Mouse (Mus musculus) myocyte (in vitro differentiated cells): ENCODE results near the gene Traip.

Experiments used
- E2F4 ChIP-seq: IDR thresholded peaks from one replicate; pipeline ENCODE4 v1.6.1; 2011; ENCODE audit warnings: mild to moderate bottlenecking, control low read depth, moderate library complexity; ENCODE audit not compliant: insufficient read depth
- MAX ChIP-seq: IDR thresholded peaks from one replicate; pipeline ENCODE4 v1.6.1; 2011; ENCODE audit warnings: low read depth, mild to moderate bottlenecking, control low read depth
- MYOD1 ChIP-seq, 3 experiments: IDR thresholded peaks; one replicate each; pipeline ENCODE4 v1.6.1; 2011; ENCODE audit warnings: control low read depth in 2 of 3, low read depth in 2 of 3, mild to moderate bottlenecking in 2 of 3, moderate library complexity in 1 of 3; ENCODE audit not compliant: insufficient read length in 2 of 3, control insufficient read depth in 1 of 3
- MYOG ChIP-seq, 3 experiments: IDR thresholded peaks; one replicate each; pipeline ENCODE4 v1.6.1; 2011; ENCODE audit warnings: control low read depth in 2 of 3, low read depth in 2 of 3, mild to moderate bottlenecking in 2 of 3; ENCODE audit not compliant: insufficient read length in 2 of 3, control insufficient read depth in 1 of 3, insufficient read depth in 1 of 3
- POLR2A ChIP-seq: IDR thresholded peaks from one replicate; pipeline ENCODE4 v1.6.1; 2011; ENCODE audit warnings: low read depth, mild to moderate bottlenecking, control low read depth, moderate library complexity; ENCODE audit not compliant: insufficient read length
- POLR2AphosphoS2 ChIP-seq: IDR thresholded peaks from one replicate; pipeline ENCODE4 v1.6.1; 2011; ENCODE audit warnings: low read depth, control low read depth; ENCODE audit not compliant: insufficient read length
- REST ChIP-seq: IDR thresholded peaks from one replicate; pipeline ENCODE4 v1.6.1; 2011; ENCODE audit warnings: mild to moderate bottlenecking, control low read depth, moderate library complexity; ENCODE audit not compliant: insufficient read depth, insufficient read length
- TCF12 ChIP-seq: IDR thresholded peaks from one replicate; pipeline ENCODE4 v1.6.1; 2011; ENCODE audit warnings: mild to moderate bottlenecking, control low read depth; ENCODE audit not compliant: poor library complexity, insufficient read depth, severe bottlenecking
- TCF3 ChIP-seq: IDR thresholded peaks from one replicate; pipeline ENCODE4 v1.6.1; 2011; ENCODE audit warnings: low read depth, control low read depth; ENCODE audit not compliant: insufficient read length

DNA sequence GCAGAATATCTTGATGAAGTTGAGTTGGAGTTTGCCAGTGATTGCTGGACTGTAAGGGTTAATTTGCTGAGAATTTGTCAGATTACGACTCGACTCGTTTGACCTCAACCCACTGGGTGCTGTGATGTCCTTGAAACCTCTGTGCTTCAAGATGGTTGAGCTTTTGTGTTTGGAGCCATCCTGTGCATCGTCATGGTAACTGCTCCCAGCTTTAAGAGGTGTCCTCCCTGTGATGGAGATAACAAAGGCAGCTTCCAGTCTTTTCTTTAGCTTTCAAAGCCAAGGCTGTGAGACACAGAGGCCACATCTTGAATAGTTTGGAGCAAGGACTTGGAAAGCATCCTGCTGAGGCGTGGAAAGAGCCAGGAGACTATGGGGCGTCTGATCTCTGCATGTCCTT lies 7.2 kb downstream of the Traip start:
- no peak for TF ChIP-seq POLR2A
- no peak for TF ChIP-seq MAX
- no peak for TF ChIP-seq MYOG (IDR thresholded peaks at IDR 0.05; ENCODE audit: control insufficient read depth in 1 of 3, insufficient read depth in 1 of 3, insufficient read length in 2 of 3, low read depth in 2 of 3)
- no peak for TF ChIP-seq REST
- TF ChIP-seq POLR2AphosphoS2 = no peak
- no peak for TF ChIP-seq TCF12
- no peak for TF ChIP-seq TCF3
- no peak for TF ChIP-seq E2F4
- no peak for TF ChIP-seq MYOD1 (IDR thresholded peaks at IDR 0.05; ENCODE audit: control insufficient read depth in 1 of 3, insufficient read length in 2 of 3, low read depth in 2 of 3)
